Mouse (Mus musculus): Measurements from ENCODE around the gene Dctpp1. TPM values are rescaled to one million over a fixed set of nuclear protein-coding genes. Genes with fewer than 3 reads are reported as not detected.

The Dctpp1 gene
- total and polyA plus RNA-seq, 2 experiments from 2014 or later, result 102 to 112 TPM

DNA sequence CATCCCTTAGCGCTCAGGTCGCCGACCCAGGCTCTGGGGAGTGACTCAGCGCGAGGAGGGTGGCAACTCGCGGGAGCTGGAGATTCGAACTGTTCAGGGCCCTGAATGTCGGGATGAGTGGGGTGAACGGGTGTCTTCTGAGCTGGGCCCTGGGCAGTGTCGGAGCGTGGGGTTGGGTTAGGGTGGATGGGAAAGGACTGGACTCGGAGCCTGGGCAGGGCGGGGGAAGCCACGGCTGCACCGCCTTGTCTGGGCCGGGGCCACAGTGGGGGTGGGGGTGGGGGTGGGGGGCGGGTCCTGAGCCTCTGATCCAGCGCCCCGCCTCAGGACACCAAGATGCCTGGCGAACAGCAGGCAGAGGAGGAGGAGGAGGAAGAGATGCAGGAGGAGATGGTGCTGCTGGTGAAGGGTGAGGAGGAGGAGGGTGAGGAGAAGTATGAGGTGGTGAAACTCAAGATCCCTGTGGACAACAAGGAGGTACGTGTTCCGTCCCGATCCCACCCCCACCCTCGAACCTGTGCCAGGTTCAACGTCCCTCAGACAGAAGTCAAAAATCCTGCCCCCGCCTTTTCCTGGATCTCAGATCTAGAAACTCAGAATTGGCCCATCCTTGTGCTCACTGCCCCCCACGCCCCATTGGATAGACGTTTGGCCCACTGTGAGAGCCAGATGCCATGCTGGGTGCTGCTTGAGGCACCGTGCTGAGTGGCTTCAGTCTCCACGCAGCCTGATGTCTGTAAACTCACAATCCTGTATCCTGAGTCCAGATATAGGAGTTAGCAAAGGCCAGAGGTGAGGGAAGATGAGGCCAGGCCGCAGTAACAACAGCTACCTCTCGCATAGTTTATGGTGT, 15.6 kb downstream of the Dctpp1 start:
- 10% methylated on average over 31 of the region's 33 CpGs for WGBS
- peak; percentile 25 for DNase-seq (ENCODE audit: low spot score)

DNA sequence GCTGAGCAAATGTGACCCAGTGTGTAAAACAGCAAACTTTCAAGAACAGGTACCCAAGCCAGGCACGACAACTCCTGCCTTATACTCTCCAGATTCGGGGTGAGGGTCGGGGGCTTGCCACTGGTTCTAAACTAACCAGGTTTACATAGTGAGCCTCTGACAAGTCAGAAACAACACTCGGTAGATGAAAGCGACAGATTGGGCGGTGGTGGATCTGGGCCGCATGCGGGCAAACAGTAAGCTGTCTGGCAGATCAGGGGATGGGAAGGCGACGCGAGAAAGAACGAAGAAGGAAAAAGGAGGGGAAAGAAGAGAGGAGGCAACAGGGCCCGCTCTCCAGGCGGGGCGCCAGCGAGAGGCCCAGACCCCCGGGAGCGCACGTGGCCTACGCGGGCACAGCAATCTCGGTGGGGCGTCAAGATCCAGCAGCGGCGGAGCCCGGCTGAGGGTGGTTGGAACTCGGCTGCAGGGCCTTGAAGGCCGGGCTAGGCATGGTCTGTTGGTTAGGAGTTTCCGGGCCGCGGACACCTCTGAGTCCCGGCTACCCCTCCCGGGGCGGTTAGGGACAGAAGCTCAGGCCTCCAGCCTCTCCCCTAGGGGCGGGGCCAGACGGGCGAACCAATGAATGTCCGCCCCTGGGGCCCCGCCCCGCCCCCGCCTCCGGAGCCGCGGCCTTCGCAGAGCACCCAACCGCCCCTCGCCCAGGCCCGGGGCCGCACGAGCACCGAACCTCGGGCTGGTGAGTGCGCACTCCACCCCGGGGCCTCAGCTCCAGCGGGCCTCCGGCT, 16.4 kb downstream of the Dctpp1 start, which contains the start of gene Zfp771:
Zfp771 (plus strand) TSS at position 405 of the 788 bp plus-strand sequence.
- peak within 1 kb of the TSS; percentile 84 for H3K9ac ChIP-seq (replicated peaks; ENCODE audit: low read length)
- peaks cover 14% of the 10 kb centered on the region for H3K4me1 ChIP-seq (ENCODE audit: insufficient read depth, low read length)
- WGBS, result under 1% methylated on average over 53 of the region's 56 CpGs
- peak; percentile 97 for ATAC-seq
- peak within 1 kb of the TSS; percentile 81 for H3K4me2 ChIP-seq (ENCODE audit: low read depth, low read length)
- peaks cover 3% of the 10 kb centered on the region; the same call in 1 of the 2 replicates for H3K36me3 ChIP-seq (ENCODE audit: insufficient read depth, low read length)
- TF ChIP-seq CTCF (IDR thresholded peaks at IDR 0.05; ENCODE audit: low read depth), result no peak
- no peaks in the 10 kb centered on the region for H3K27me3 ChIP-seq (ENCODE audit: insufficient read depth, low read length)
- peak within 1 kb of the TSS; percentile 94 for H3K27ac ChIP-seq
- H3K4me3 ChIP-seq (ENCODE audit: low read length), result peak within 1 kb of the TSS; percentile 76
- peak; percentile 97 for DNase-seq (ENCODE audit: low spot score)
- H3K9me3 ChIP-seq (ENCODE audit: low read length), result no peaks in the 10 kb centered on the region

More for the DNA sequence above, 15.6 kb downstream of the Dctpp1 start:
- Histone ChIP-seq H3K4me2 (ENCODE audit: low read depth, low read length) (peak overlapping the region; percentile 81), H3K27me3 (ENCODE audit: insufficient read depth, low read length) (no peaks in the 10 kb centered on the region), H3K4me3 (ENCODE audit: low read length) (peak overlapping the region; percentile 76), H3K9me3 (ENCODE audit: low read length) (no peaks in the 10 kb centered on the region), H3K4me1 (ENCODE audit: insufficient read depth, low read length) (peaks cover 14% of the 10 kb centered on the region), H3K36me3 (ENCODE audit: insufficient read depth, low read length) (peaks cover 5% of the 10 kb centered on the region; the same call in 1 of the 2 replicates), H3K27ac (peak overlapping the region; percentile 94), H3K9ac (replicated peaks; ENCODE audit: low read length) (peak overlapping the region; percentile 84)
- TF ChIP-seq CTCF (IDR thresholded peaks at IDR 0.05; ENCODE audit: low read depth), result no peak
- ATAC-seq, result peak; percentile 77

DNA sequence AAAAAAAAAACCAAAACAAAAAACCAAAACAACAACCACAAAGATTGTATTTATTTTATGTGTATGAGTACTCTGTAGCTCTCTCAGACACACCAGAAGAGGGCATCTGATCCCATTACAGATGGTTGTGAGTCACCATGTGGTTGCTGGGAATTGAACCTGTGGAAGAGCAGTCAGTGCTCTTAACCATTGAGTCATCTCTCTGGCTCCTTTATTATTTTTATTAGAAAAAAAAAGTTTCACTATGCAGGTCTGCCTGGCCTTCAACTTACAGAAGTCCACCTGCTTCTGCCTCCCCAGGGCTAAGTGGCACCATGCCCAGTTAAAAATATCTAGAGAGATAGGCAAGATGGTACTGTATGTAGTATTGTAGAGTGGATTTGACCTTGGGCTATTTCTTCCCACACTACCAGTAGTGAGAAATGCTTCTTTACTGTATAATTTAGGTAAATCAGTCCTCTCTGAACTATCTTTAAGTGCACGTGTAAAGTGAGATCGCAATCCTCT, 17.1 kb downstream of the Dctpp1 start:
- H3K4me1 ChIP-seq (ENCODE audit: insufficient read depth, low read length), result peaks cover 14% of the 10 kb centered on the region
- peak overlapping the region; percentile 81 for H3K4me2 ChIP-seq (ENCODE audit: low read depth, low read length)
- no peak for DNase-seq (ENCODE audit: low spot score)
- 26% methylated on average over 2 of the region's 2 CpGs for WGBS
- no peak for TF ChIP-seq CTCF (IDR thresholded peaks at IDR 0.05; ENCODE audit: low read depth)
- peaks cover 3% of the 10 kb centered on the region; the same call in 1 of the 2 replicates for H3K36me3 ChIP-seq (ENCODE audit: insufficient read depth, low read length)
- H3K4me3 ChIP-seq (ENCODE audit: low read length), result peak overlapping the region; percentile 76; the same call in 1 of the 2 replicates
- ATAC-seq, result no peak
- H3K27me3 ChIP-seq (ENCODE audit: insufficient read depth, low read length), result no peaks in the 10 kb centered on the region
- H3K27ac ChIP-seq, result peak overlapping the region; percentile 94
- H3K9ac ChIP-seq (replicated peaks; ENCODE audit: low read length), result peak overlapping the region; percentile 84
- H3K9me3 ChIP-seq (ENCODE audit: low read length), result no peaks in the 10 kb centered on the region

DNA sequence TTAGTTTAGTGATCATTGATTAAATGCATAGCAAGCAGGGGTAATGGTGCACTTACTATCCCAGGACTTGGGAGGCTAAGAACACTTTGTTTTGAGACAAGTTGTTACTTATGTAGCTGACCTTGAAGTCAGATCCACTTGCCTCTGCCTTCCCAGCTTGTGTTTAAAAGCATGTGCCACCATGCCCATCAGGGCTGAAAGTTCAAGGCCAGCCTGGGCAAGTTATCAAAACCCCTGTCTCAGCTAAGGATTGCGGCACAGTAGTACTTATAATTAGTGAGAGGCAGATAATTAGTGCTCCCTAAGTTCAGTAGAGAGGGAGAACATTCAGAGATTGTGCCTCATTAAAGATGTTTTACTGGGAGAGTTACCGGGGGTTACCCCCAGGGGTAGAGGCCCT, 25.7 kb downstream of the Dctpp1 start:
- H3K27me3 ChIP-seq (ENCODE audit: insufficient read depth, low read length), result no peaks in the 10 kb centered on the region
- ATAC-seq (no peak), DNase-seq (ENCODE audit: low spot score) (no peak)
- peaks cover 29% of the 10 kb centered on the region for H3K36me3 ChIP-seq (ENCODE audit: insufficient read depth, low read length)
- no peak overlapping the region for H3K4me3 ChIP-seq (ENCODE audit: low read length)
- 0 out of 2 replicates have a peak overlapping the region, but pooled peaks have one; percentile 65 for H3K4me2 ChIP-seq (ENCODE audit: low read depth, low read length)
- peaks cover 11% of the 10 kb centered on the region; the same call in 1 of the 2 replicates for H3K4me1 ChIP-seq (ENCODE audit: insufficient read depth, low read length)
- H3K27ac ChIP-seq, result no peak overlapping the region
- H3K9me3 ChIP-seq (ENCODE audit: low read length), result no peaks in the 10 kb centered on the region
- 88% methylated on average over 2 of the region's 2 CpGs for WGBS
- no peak for TF ChIP-seq CTCF (IDR thresholded peaks at IDR 0.05; ENCODE audit: low read depth)
- H3K9ac ChIP-seq (replicated peaks; ENCODE audit: low read length), result no peak overlapping the region

DNA sequence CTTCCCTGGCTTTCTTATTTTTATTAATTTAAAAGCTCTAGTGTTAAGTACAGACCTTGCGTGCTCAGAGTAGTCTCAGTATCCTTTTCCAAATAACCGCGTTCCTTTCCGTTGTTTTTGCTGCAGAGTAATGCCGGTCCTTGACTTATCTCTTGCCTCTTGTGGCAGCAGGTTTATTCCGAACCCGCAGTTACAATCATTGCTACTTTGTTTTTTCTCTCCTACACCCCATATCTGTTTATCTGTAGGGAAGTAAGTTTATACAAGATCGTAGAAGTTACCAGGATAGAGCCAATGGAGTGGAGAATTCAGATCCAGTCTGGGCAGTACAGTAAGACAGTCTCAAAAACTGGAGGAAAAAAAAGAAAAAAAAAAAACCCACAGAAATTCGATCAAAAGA, 26.7 kb downstream of the Dctpp1 start:
- peak overlapping the region; percentile 96 for H3K9ac ChIP-seq (replicated peaks; ENCODE audit: low read length)
- H3K27ac ChIP-seq, result peak overlapping the region; percentile 98
- H3K9me3 ChIP-seq (ENCODE audit: low read length), result no peaks in the 10 kb centered on the region
- WGBS, result 3% methylated on average over 9 of the region's 9 CpGs
- peak overlapping the region; percentile 65 for H3K4me3 ChIP-seq (ENCODE audit: low read length)
- H3K36me3 ChIP-seq (ENCODE audit: insufficient read depth, low read length), result peaks cover 29% of the 10 kb centered on the region
- H3K4me2 ChIP-seq (ENCODE audit: low read depth, low read length), result peak overlapping the region; percentile 65
- H3K4me1 ChIP-seq (ENCODE audit: insufficient read depth, low read length), result peaks cover 11% of the 10 kb centered on the region; the same call in 1 of the 2 replicates
- H3K27me3 ChIP-seq (ENCODE audit: insufficient read depth, low read length), result no peaks in the 10 kb centered on the region
- TF ChIP-seq CTCF (IDR thresholded peaks at IDR 0.05; ENCODE audit: low read depth), result no peak
- no peak for ATAC-seq
- no peak for DNase-seq (ENCODE audit: low spot score)

DNA sequence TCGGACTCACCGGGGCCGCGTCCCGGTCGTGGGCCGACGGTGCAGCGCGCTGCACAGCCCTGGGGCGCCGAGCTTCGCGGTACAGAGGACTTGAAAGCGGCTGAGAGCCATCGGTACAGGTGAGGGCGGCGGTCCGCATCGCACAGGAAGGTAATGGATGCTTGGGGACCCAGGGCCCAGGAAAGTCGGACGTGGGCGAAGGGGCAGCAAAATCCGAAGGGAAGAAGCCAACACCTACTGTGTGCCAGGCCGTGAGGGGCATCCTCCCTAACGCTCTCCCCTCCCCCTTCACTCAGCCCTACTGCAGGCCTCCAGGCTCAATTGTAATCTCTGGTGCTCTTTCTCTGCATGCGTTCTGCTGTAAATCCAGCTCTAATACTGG, 27.1 kb downstream of the Dctpp1 start:
- 0% methylated on average over 27 of the region's 27 CpGs for WGBS
- Histone ChIP-seq H3K27me3 (ENCODE audit: insufficient read depth, low read length) (no peaks in the 10 kb centered on the region), H3K9ac (replicated peaks; ENCODE audit: low read length) (peak overlapping the region; percentile 96), H3K36me3 (ENCODE audit: insufficient read depth, low read length) (peaks cover 29% of the 10 kb centered on the region), H3K4me1 (ENCODE audit: insufficient read depth, low read length) (peaks cover 11% of the 10 kb centered on the region; the same call in 1 of the 2 replicates), H3K9me3 (ENCODE audit: low read length) (no peaks in the 10 kb centered on the region), H3K4me3 (ENCODE audit: low read length) (peak overlapping the region; percentile 65), H3K27ac (peak overlapping the region; percentile 98), H3K4me2 (ENCODE audit: low read depth, low read length) (peak overlapping the region; percentile 65)
- no peak for TF ChIP-seq CTCF (IDR thresholded peaks at IDR 0.05; ENCODE audit: low read depth)
- DNase-seq (ENCODE audit: low spot score), result peak; percentile 40
- peak; percentile 22; the same call in 1 of the 2 replicates for ATAC-seq

Measured in hindbrain, postnatal 0 days (tissue).